9 mouse cellular contexts compared by ENCODE assay signal in genomic region chr1:130551407-130552249, GRCm38 (mm10).
DNase-seq lines count a peak whose midpoint lies in the region; ATAC-seq and TF ChIP-seq lines count a peak whose summit lies in the region.
"Had no signal": no experiment of that assay in that cellular context is flagged by ENCODE, and none has a peak within 500 bp of the region (broad histone marks: within the 10 kb centered on the region; RNA-seq: fewer than 3 reads in every experiment).

No protein-coding gene starts in this region.

- no peaks in the 10 kb centered on the region for H3K27me3 ChIP-seq in heart, embryonic 11.5 days (ENCODE audit: control insufficient read depth, insufficient read depth, low read length)
- no peaks in the 10 kb centered on the region for H3K27me3 ChIP-seq in thymus, adult 2 months (ENCODE audit: control insufficient read depth, insufficient read depth, low read length)
- H3K27me3 ChIP-seq in intestine, embryonic 16.5 days (replicated peaks; ENCODE audit: control insufficient read depth, insufficient read depth, low read length), result no peaks in the 10 kb centered on the region

- peaks cover 6% of the 10 kb centered on the region; the same call in 1 of the 2 replicates for H3K4me1 ChIP-seq in heart, embryonic 11.5 days (ENCODE audit: control insufficient read depth, insufficient read depth, low read length)
- peaks cover 16% of the 10 kb centered on the region for H3K4me1 ChIP-seq in thymus, adult 2 months (replicated peaks; ENCODE audit: control insufficient read depth, insufficient read depth, low read length)
- no peaks in the 10 kb centered on the region for H3K4me1 ChIP-seq in intestine, embryonic 16.5 days (ENCODE audit: control insufficient read depth, insufficient read depth, low read length)

- no peaks in the 10 kb centered on the region for H3K9me3 ChIP-seq in heart, embryonic 11.5 days (replicated peaks; ENCODE audit: control insufficient read depth, low read length)
- H3K9me3 ChIP-seq in intestine, embryonic 16.5 days (ENCODE audit: control insufficient read depth, low read length), result no peaks in the 10 kb centered on the region

- 0 out of 2 replicates have a peak overlapping the region, but pooled peaks have one; percentile 0 for H3K27ac ChIP-seq in heart, embryonic 11.5 days (ENCODE audit: low read depth, low read length)
- no peak overlapping the region for H3K27ac ChIP-seq in thymus, adult 2 months (ENCODE audit: control insufficient read depth, insufficient read depth, low read length)
- no peak overlapping the region for H3K27ac ChIP-seq in intestine, embryonic 16.5 days (ENCODE audit: low read length)
- H3K27ac ChIP-seq: left cerebral cortex, adult 2 months had no signal

- 63% methylated on average over 5 of the region's 5 CpGs for WGBS in heart, embryonic 11.5 days (ENCODE audit: insufficient replicate concordance)
- WGBS in thymus, adult 2 months, result 51% methylated on average over 5 of the region's 5 CpGs
- 72% methylated on average over 5 of the region's 5 CpGs for WGBS in intestine, embryonic 16.5 days

- no peak overlapping the region for H3K4me3 ChIP-seq in heart, embryonic 11.5 days (ENCODE audit: low read depth, low read length)
- H3K4me3 ChIP-seq in thymus, adult 2 months (ENCODE audit: control insufficient read depth, insufficient read depth, low read length), result no peak overlapping the region
- H3K4me3 ChIP-seq in intestine, embryonic 16.5 days (ENCODE audit: low read length), result no peak overlapping the region
- H3K4me3 ChIP-seq: left cerebral cortex, adult 2 months had no signal

- H3K9ac ChIP-seq in heart, embryonic 11.5 days (ENCODE audit: low read depth, low read length), result no peak overlapping the region
- no peak overlapping the region for H3K9ac ChIP-seq in intestine, embryonic 16.5 days (ENCODE audit: low read depth, low read length)

- no peak for ATAC-seq in heart, embryonic 11.5 days (replicated peaks; ENCODE audit: insufficient number of reproducible peaks, low FRiP score, low TSS enrichment)
- ATAC-seq in intestine, embryonic 16.5 days, result peak; percentile 89

- no peak overlapping the region for H3K4me2 ChIP-seq in heart, embryonic 11.5 days
- no peak overlapping the region for H3K4me2 ChIP-seq in intestine, embryonic 16.5 days (ENCODE audit: low read depth, low read length)

- intact Hi-C loops in heart, postnatal 14 days (cut with DNase I), result no loop called here

- no peaks in the 10 kb centered on the region for H3K36me3 ChIP-seq in heart, embryonic 11.5 days (ENCODE audit: control insufficient read depth, insufficient read depth, low read length)
- H3K36me3 ChIP-seq in thymus, adult 2 months (ENCODE audit: control insufficient read depth, insufficient read depth, low read length), result no peaks in the 10 kb centered on the region
- no peaks in the 10 kb centered on the region for H3K36me3 ChIP-seq in intestine, embryonic 16.5 days (ENCODE audit: control insufficient read depth, insufficient read depth, low read length)

- no peak for TF ChIP-seq CTCF in thymus, adult 2 months (IDR thresholded peaks at IDR 0.05; ENCODE audit: borderline replicate concordance, control insufficient read depth, extremely low read depth, insufficient read depth, low read length, poor library complexity)

- TF ChIP-seq POLR2A in thymus, adult 2 months (IDR thresholded peaks at IDR 0.05; ENCODE audit: control insufficient read depth, extremely low read depth, insufficient read depth, low read length, poor library complexity), result no peak

- no peak for DNase-seq in heart, postnatal 14 days
- DNase-seq in thymus, postnatal 0 days (ENCODE audit: low spot score), result peak; percentile 40
- no peak for DNase-seq in thymus, adult 2 months
- DNase-seq in thymus, postnatal 25 days, result peak; percentile 17
- DNase-seq in urinary bladder, postnatal 36 days (ENCODE audit: low spot score in 2 of 2), result no peak
- no peak for DNase-seq in cerebellum, adult 9-10 months

Comparison
In these comparisons a context has a peak if more than half of its experiments do, and no peak if none do; other contexts are left out.
1. DNase-seq: peak in thymus, postnatal 0 days (single experiment) and thymus, postnatal 25 days (single experiment); none in heart, postnatal 14 days (0 of 2), thymus, adult 2 months (single experiment), urinary bladder, postnatal 36 days (0 of 2) and cerebellum, adult 9-10 months (single experiment).